Mouse (Mus musculus): ENCODE measurements around the gene Aurkaip1.

DNA sequence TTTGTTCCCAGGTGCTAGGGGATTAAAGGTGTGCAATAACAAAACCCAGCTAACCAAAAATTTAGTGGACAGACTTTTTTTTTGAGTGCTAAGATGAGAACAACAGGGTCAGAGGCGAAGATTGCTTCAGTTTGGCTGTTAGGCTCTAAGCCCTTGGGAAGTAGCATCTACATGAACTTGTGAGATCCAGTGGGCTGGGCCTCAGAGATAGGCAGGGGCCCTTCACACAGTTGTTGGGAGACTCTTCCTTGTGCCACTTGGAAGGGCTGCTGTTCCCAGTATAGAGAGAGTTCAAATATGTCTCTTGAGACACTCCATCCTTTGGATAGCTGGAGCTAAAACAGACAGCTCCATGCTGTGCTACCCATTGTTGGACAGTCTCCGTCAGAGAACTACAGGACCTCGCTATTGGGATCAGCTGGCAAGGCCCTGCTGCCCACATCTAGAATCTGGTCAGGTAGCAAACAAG, 41.0 kb upstream of the Aurkaip1 start, which contains the start of gene Ankrd65:
- TF ChIP-seq POLR2A (IDR thresholded peaks at IDR 0.05; ENCODE audit: low read depth, low read length) (no peak), CTCF (IDR thresholded peaks at IDR 0.05; ENCODE audit: extremely low read depth, insufficient read length, insufficient replicate concordance, low read depth, low read length) (no peak)
